Mouse (Mus musculus): ENCODE measurements around the gene Gm20388.

The Gm20388 gene

GRCm38 (mm10) chr8:120216855-120217830 is 306.5 kb downstream of the Gm20388 start:
- intact Hi-C loops (cut with DNase I) = no loop called here

- intact Hi-C loops (cut with DNase I) = no loop called here
Observed at GRCm38 (mm10) chr8:120222548-120222947, 311.9 kb downstream of the Gm20388 start.

- intact Hi-C loops (cut with DNase I) = no loop called here
Observed at GRCm38 (mm10) chr8:120224521-120225420, 314.1 kb downstream of the Gm20388 start.

GRCm38 (mm10) chr8:120225421-120226151 is 314.9 kb downstream of the Gm20388 start:
- intact Hi-C loops (cut with DNase I) = no loop called here

- intact Hi-C loops (cut with DNase I) = no loop called here
Observed at GRCm38 (mm10) chr8:120226700-120227577, 316.3 kb downstream of the Gm20388 start.

GRCm38 (mm10) chr8:120227578-120227876 is 316.9 kb downstream of the Gm20388 start:
- intact Hi-C loops (cut with DNase I) = no loop called here

GRCm38 (mm10) chr8:120227891-120228591 is 317.4 kb downstream of the Gm20388 start, which contains the start of gene Gse1:
TSS of gene Gse1 (plus strand) at chr8:120228456.
- intact Hi-C loops (cut with DNase I) = no loop called here

- intact Hi-C loops (cut with DNase I) = no loop called here
Observed at GRCm38 (mm10) chr8:120228781-120229573, 318.3 kb downstream of the Gm20388 start.

GRCm38 (mm10) chr8:120229574-120229916 is 318.9 kb downstream of the Gm20388 start:
- intact Hi-C loops (cut with DNase I) = no loop called here

GRCm38 (mm10) chr8:120230081-120230480 is 319.4 kb downstream of the Gm20388 start:
- intact Hi-C loops (cut with DNase I) = loop anchor here (5.0 kb wide), 2 partner anchors 37 to 48 kb away; no protein-coding TSS in a partner anchor

- intact Hi-C loops (cut with DNase I) = loop anchor here (5.0 kb wide), 2 partner anchors 36 to 49 kb away; no protein-coding TSS in a partner anchor
Observed at GRCm38 (mm10) chr8:120230715-120231614, 320.3 kb downstream of the Gm20388 start.

GRCm38 (mm10) chr8:120231870-120232269 is 321.2 kb downstream of the Gm20388 start:
- intact Hi-C loops (cut with DNase I) = loop anchor here (5.0 kb wide), 2 partner anchors 35 to 50 kb away; no protein-coding TSS in a partner anchor

- intact Hi-C loops (cut with DNase I) = loop anchor here (5.0 kb wide), 2 partner anchors 35 to 50 kb away; no protein-coding TSS in a partner anchor
Observed at GRCm38 (mm10) chr8:120232398-120232797, 321.8 kb downstream of the Gm20388 start.

GRCm38 (mm10) chr8:120232913-120233312 is 322.3 kb downstream of the Gm20388 start:
- intact Hi-C loops (cut with DNase I) = loop anchor here (5.0 kb wide), 2 partner anchors 34 to 51 kb away; no protein-coding TSS in a partner anchor

- intact Hi-C loops (cut with DNase I) = loop anchor here (5.0 kb wide), 2 partner anchors 33 to 52 kb away; no protein-coding TSS in a partner anchor
Observed at GRCm38 (mm10) chr8:120234457-120234856, 323.8 kb downstream of the Gm20388 start.

GRCm38 (mm10) chr8:120234866-120235265 is 324.2 kb downstream of the Gm20388 start:
- intact Hi-C loops (cut with DNase I) = loop anchor here (5.0 kb wide), 2 partner anchors 32 to 53 kb away; no protein-coding TSS in a partner anchor

- intact Hi-C loops (cut with DNase I) = no loop called here
Observed at GRCm38 (mm10) chr8:120243222-120243621, 332.6 kb downstream of the Gm20388 start.

Data from adrenal gland (tissue).